Mouse (Mus musculus): Measurements from ENCODE around the gene Ankrd26.

- TF ChIP-seq CTCF (IDR thresholded peaks at IDR 0.05; ENCODE audit: control insufficient read depth, insufficient read depth, insufficient replicate concordance, low read depth, low read length) (no peak), POLR2A (IDR thresholded peaks at IDR 0.05; ENCODE audit: control insufficient read depth, low read depth, low read length) (no peak)
These were observed 33.6 kb upstream of the Ankrd26 start for GRCm38 (mm10) chr6:118595681-118596055.
